Mouse (Mus musculus) hindlimb bud, embryonic 11.5 days (tissue): ENCODE results near the gene Actg1.

Source experiments
- DNase-seq: peaks from one replicate; pipeline ENCODE4 v3.0.0-alpha.2; 2012; ENCODE audit warnings: low read depth, low spot score; ENCODE audit errors: extremely low spot score

The Actg1 gene

DNA sequence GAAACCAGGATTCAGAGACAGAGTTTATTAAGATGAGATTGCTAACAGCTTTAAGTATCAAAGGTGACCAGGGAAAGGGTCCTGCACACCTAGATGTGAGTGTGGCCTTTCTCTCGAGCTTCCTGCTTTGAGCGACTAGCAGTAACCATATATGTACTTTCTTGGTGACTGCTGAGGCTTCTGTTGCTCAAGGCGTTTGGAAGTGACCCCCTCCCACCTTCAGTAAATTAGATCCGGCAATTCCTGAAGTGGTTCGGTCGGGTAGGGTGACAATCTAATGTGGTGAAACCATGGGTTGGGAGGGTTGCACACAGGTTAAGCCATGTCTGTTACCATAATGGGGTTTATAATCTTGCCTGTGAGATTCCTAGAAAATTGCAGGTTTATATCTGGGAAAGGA lies 36.3 kb downstream of the Actg1 start:
- no peak for DNase-seq

DNA sequence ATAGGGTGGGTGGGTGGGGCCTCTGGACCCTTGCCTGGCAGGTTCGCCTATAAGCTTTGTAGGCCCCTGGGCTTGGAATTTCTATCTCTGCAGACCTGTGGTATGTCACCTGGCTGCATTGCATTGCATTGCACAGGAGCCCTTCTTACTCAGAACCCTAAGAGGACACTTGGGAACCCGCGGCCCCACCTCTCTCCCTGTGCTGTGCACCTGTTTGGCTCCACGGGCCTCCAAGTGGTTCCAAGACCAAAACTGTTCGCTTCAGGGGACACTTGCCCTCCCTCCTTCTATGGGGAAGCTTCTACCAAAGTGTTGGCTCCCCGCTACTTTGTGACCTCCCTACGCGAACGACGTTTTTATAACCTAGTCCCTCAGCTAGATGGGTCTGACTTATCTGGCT lies 36.8 kb downstream of the Actg1 start:
- no peak for DNase-seq

DNA sequence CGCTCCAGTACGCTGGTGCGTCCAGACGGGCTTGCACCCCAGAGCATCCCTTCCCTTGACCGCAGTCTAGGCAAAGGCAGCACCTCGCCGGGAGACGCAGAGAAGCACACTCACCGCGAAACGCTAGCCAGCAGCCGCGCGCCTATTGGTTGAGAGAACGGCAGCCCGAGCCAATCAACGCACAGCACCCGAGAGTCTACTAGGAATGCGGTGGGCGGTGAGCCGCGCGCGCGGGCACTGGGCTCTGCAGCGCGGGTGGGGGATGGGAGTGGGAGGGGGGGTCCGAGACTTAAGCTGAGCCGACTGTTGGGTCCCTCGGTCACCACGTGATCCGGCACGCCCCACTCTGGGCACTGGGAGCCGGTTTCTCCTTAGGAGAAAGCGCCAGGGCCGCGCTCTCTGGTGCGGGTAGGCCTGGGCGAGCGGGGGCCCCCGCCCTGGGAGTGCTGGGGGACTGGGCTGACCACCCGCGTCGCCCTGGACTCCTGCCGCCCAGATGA lies 37.5 kb downstream of the Actg1 start:
- peak; percentile 79 for DNase-seq

DNA sequence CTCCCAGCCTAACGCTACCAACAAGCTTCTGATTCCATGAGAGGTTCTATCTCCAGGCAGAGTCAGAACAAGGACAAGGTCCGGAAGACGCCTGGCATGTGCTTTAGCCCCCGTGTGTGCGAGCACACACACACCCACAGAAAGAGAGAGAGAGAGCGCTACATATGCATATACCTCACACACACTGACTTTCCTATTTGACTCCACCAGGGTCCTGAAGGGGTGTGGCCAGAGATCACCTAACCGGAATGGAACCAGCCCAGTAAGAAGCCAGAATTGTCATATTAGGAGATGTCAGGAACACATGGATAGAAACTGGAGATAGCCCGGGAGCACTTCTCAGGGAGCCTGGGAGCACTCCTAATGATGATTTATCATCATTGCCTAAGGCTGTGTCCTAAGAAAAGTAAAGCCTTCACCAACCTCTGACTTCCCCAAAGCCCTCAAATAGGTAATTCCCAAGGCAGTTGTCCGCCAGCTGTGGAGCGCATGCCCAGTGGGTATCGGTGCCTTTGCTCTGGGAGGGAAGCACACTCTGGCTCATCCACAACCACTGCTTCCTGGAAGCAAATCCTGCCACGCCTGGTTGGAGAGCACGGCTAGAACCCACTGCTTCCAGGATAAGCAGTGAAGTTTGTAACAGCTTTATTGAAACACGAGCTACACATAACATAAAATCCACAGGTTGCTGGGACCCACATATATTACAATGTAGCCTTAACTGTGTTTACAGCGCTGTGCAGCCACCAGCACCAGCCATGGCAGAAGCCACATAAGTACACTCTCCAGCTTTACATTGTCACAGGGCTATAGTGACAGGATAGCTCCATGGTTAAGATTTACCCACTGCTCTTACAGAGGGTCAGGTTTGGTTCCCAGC lies 39.7 kb downstream of the Actg1 start:
- DNase-seq: no peak

DNA sequence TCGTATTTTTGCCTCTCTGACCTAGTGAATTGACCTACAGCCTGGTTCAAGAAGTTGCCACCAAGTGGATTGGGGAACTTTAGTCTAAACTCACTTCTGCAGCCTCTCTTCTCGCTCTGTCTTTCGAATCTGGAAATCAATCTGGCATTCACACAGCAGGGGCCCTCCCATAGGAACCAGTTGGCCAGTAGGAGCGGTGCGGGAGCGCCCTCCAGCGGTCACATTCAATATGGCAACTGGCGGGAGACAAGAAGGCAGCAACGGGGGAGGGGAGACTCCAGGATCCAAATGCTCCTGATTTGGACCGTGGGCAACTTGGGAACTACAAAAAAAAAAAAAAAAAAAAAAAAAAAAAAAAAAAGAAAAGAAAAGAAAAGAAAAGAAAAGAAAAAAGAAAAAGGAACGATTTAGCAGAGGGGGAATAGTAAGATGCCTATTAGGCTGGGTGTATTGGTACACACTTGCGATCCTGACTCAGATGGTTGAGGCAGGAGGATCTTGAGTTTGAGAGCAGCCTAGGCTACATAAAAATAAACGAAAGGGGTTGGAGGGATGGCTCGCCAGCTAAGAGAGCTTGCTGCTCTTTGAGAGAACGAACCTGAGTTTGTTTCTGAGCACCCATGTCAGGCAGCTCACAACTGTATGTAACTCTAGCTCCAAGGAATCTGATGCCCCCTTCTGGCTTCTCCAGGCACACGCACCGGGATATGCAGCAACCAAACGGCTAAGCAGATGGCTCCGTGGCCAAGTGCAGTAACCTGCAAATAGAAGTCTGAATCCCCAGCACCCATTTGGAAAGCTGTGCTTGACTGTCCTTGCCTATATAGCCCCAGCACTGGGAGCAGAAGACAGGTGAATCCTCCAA lies 40.5 kb downstream of the Actg1 start:
- peak; percentile 85 for DNase-seq

DNA sequence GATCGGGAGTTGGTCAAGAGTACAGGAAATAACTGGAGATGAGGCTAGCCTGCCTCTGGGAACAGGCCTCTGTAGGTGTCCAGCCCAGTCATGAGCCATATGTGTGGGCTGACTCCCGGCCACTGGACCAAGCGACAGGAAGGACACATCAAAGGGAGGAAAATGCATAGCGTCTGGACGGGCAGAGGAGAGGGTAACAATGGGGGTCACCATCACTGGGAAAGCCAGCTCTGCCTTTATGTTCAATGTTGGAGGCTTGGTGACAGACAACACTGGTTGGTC lies 41.3 kb downstream of the Actg1 start:
- DNase-seq: no peak

DNA sequence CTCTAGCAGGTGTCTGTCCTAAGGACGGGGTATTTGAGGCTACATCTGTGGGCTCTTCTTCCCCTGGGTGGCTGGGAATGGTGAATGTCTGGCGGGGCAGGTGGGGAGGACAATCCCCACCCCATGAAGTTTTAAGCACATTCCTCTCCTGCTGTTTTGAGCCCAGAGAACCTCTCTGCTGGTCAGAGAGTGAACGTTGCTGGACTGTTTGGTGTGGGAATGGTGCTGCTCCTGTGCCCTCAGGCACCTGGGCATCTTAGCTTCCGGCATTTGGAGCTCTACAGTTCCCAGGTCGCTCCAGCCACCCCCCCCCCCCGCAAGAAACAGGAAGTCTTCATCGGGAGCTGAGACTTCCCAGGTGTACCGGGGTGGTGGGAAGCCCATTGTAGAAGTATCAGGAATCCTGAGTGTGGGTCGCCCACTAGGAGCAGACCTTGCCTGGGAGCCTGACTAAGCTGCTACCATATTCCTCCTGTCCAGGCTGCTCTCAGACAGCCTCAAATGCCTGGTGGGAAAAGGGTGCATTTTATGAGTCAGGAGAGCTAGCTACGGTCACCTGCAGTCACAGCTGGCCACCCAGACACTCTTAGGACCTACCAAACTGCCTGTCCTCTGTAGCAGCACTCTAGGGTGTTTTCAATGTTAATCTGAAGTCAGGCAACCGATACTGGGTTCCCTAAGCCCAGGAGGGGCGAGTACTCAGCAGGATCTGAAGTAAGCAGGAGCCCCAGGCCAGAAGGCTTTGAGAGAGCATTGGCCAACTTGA lies 41.8 kb downstream of the Actg1 start:
- DNase-seq: no peak

DNA sequence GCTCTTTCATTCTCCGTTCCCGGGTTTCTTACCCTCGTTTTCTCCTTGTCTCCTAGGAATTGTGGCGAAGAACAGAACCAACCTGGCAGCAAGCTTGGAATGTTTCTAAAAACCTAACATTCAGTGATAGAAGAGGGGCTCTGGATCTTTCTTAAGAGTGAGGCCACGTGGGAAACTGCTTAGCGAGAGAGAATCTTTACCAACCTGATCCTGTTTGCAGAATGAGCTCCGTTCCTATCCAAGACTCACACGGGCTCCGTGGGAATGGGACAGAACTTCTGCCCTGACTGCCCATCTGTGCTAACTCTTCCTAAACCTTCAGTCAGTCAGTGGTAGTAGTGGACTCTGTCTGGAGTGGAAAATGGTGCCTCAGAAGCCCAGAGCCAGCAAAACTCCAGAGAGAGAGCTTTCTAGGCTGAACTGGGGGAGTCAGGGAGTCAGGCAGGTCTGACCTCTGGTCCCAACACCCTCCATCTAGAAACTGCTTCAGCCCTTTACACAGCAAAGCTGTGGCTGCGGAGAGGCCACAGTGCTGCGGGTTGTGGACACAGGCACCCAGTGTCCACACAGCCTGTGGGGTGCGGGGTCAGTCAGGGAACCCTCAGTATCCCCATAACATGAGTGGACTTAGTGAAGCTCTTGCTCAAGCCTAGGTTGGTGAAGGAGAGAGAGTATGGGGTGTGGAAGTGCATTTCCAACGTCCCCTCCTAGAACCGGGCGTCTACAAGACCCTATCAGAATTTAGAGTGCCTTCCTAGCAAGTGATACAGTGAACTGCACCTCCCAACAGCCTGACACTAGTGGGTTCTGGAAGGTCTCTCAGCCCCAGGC lies 42.6 kb downstream of the Actg1 start:
- no peak for DNase-seq

DNA sequence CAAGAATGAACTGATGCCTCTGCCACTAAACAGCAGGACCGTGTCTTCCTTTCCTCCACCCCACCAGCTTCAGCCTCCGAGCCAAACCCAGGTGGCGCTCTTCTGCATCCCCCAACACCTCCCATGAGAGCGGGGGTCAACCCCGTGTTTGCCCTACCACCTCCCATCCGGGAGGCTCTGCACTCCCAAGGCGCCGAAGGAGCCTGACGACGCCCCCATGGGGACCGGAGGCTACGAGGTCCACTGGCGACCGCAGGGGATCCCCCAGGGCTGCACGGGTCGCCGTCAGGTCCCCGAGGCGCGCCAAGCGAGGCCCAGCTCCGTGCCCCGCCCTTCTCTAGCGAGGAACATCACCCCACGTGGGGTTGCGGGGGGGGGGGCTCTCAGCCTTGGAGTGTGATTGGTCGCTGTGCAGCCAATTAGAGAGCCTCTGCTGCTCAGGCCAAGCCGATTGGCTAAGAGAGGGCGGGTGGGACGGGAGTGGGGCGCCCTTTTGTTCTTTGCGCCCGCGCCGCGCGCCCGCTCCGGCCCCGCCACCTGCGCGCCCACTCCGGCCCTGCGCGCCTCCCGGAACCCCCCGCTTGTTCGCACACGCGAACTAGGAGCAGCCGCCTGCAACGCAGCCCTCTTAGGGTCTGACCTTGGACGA lies 43.3 kb downstream of the Actg1 start:
- peak; percentile 81 for DNase-seq

DNA sequence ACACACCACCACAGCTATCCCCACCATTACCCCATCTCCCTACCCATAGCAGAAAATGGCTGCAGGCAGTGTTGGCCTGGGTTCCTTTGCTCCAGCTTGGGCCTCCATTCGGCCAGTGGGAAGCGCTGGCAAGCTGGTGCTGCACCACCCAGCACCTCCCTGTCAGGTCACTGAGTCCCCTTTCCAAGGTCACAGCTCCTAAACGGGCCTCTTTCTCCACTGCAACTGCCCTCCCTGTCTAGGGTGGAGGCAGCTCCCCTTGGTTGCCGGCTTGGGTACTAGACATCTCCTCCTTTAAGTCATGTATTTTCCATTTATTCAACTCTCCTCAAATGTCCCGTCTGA lies 44.0 kb downstream of the Actg1 start:
- DNase-seq: no peak

DNA sequence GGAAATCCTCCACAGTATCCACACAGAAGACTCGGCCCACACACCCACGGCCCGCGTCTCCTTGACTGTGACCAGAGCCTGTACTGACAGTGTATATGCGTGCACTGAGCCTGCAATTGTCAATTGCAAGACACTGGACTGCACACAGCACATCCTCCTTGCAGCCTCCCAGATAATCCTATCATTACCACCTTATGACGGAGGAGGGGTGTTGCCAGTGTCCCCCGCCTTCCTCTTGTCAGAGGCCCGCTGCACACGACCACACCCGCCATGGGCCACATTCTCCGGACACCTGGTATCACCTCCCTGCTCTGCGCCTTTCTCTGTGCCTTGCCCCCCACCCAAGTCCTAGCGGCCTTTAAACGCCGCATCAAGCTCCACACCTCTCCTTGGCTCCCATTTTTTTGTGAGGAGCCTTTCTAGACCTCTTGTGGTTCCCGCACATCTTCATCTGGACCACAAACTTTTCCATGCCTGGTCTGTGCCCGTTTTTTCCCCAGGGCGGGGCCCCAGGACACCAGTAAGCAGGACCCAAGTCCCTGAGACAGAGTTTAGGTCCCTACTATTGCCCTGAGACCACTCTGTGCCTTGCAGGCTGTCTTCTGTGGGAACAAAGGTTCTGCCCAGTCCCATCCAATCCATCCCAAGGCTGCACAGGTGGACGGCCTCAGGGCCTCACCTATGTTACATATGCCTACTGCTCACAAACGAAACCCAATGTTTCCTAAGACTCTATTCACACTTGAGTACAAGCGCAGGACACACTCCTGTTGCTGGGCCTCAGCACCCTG lies 44.6 kb downstream of the Actg1 start:
- DNase-seq: no peak

DNA sequence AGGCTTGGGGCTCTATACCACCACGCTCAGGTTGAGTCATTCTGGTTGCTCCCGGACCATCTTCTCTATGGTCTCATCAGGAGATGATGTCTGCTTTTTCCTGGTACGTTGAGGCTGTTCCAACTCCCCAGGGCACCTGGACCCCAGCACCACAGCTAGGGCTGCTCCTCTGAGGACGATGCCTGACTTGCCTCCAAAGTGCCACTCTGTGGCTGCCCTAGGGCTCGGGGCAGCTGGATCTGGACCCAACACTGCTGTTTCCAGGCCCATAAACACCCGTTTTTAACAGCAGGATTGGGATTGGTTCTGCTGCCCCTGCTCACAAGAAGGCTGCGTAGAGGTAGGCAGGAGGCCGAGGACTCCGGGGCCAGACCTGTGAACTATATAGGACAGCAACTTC lies 45.2 kb downstream of the Actg1 start:
- no peak for DNase-seq

DNA sequence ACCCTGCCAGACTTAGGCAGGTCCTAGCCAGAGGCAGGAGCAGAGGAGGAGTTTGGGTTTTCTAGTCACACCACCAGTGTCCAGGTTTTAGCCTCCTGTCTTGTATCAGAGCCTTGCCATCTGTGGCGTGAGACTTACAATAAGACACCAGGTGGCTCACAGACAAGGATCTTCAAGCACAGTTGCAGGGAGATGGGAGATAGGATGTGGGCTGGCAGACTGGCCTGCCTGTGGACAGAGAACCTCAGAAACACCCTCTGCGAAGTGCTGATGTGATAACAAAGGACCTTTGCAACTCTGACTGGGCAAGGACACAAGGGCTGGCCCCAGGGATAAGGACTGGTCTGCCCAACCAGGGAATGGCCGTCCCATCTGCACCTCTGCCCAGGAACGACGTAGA lies 48.9 kb downstream of the Actg1 start:
- no peak for DNase-seq

DNA sequence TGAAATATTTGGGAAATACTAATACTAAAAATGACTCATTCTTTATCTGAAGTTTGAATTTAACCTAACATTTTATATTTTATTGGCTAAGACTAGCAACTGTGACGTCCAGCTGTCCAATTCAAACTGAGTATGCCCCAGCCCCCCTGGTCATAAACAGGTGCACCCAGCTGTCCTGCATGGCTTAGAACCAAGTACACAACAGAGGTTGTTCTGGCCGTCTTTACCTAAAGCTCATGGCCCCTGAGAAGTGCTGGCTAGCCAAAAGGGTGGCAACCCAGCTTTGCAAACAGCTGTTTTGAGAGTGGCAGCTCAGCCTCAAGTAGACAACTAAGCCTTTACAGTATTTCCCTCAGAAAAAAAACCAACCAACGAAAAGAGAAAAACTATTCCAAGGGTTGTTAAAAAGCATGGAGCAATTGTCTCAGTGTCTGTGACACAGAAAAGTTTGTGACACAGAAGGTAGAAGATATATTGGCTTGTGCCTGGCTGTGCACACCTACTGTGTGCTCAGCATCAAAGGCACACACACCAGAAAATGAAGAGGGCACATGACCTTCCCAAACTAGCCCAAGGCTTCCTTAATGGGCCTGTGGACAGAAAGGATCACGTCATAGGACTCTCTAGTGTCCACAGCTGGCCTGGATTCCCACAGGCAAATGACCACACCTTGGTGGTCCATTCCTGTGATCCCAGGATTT lies 49.8 kb downstream of the Actg1 start:
- DNase-seq: no peak

DNA sequence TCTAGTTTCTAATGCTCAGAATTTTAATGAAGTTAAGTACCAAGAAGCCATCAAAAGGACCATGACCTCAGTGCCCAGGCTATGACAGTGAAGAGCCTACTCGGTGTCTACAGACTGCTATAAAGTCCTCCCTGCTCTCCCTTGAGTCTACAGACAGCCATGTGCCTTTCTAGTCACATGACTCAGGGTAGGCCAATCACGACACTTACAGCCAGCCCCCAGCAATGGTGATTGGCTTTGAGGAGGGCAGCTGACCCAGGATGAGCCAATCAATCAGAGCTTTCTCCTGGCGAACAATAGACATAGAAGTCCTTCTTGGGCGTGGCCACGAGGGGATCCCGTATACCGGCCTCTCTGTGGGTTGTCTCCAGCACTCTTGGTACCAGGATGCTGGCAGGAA lies 50.6 kb downstream of the Actg1 start:
- no peak for DNase-seq

DNA sequence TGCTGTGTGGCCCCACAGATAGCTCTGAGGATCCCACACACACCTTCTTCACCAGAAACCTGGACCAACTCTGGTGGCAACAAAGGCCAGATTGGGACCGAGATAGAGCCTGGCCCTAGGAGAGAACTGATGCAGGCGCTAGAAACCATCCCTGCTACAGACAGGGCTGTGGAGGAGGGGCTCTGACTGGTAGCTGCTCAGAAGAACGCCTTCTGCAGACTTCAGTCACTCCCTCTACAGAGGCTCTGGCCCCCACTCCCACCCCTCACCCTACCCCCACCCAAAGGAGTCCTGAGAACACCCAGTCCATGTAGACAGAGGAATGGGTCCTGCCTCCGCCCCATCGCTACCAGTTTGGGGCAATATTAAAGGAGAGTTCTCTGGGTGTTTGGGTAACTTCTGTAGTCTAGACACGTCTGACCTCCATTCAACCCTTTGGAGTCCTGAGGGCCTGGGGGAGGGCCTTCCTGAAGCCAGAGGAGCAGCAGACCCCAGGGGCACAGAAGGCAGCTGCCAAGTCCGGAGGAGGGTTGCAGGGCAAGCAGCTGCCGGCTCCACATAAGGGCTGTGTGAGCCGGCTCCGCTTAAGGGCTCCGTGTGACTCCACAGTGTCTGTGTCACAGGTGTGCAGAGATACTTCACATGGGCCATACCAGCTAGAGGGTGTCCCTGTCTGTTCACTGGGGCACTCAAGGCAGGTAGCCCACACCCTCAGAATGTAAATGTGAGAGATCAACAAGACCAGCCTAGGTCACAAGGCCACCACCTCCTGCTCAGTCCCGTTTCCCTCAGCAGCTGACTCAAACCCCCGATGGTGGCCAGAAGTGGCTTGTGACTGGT lies 51.8 kb downstream of the Actg1 start:
- DNase-seq: no peak
